In genomic region chr12:100726651-100727050, GRCm38 (mm10) we compare ENCODE assay signal across 8 mouse cellular contexts. TPM values are rescaled to one million over a fixed set of nuclear protein-coding genes. Genes with fewer than 3 reads are reported as not detected.
A peak's percentile ranks its signal among the peaks of the same experiment; 100 is the strongest.
DNase-seq lines count a peak whose midpoint lies in the region; ATAC-seq and TF ChIP-seq lines count a peak whose summit lies in the region.

TSS of gene Rps6ka5 (minus strand) at chr12:100726983.

- H3K4me3 ChIP-seq in ES-Bruce4 (ENCODE audit: low read depth, low read length): no peak within 1 kb of the TSS
- no peak within 1 kb of the TSS for H3K4me3 ChIP-seq in heart, embryonic 12.5 days
- peak within 1 kb of the TSS; percentile 44; the same call in 1 of the 2 replicates for H3K4me3 ChIP-seq in olfactory bulb, adult 2 months (ENCODE audit: insufficient read depth, low read depth, low read length)

- H3K36me3 ChIP-seq in ES-Bruce4 (ENCODE audit: control insufficient read depth, insufficient read depth, low read length, poor library complexity, severe bottlenecking): no peaks in the 10 kb centered on the region
- no peaks in the 10 kb centered on the region for H3K36me3 ChIP-seq in heart, embryonic 12.5 days

- intact Hi-C loops in left cerebral cortex, postnatal 4 days (cut with DNase I): no loop called here

- peak; percentile 29 for DNase-seq in cerebellum, adult 11-12 months
- no peak for DNase-seq in cerebellum, adult 11 months
- DNase-seq in left cerebral cortex, postnatal 4 days: no peak

- H3K4me1 ChIP-seq in ES-Bruce4 (ENCODE audit: control insufficient read depth, insufficient read depth, low read length): peaks cover 2% of the 10 kb centered on the region
- H3K4me1 ChIP-seq in heart, embryonic 12.5 days (replicated peaks): peaks cover 5% of the 10 kb centered on the region
- no peaks in the 10 kb centered on the region for H3K4me1 ChIP-seq in olfactory bulb, adult 2 months (ENCODE audit: control insufficient read depth, insufficient read depth, low read length)

- H3K9me3 ChIP-seq in ES-Bruce4 (replicated peaks; ENCODE audit: control insufficient read depth, insufficient read depth, low read length, poor library complexity, severe bottlenecking): no peaks in the 10 kb centered on the region
- H3K9me3 ChIP-seq in heart, embryonic 12.5 days (replicated peaks): no peaks in the 10 kb centered on the region

- no peaks in the 10 kb centered on the region for H3K27me3 ChIP-seq in ES-Bruce4 (ENCODE audit: control insufficient read depth, insufficient read depth, low read length, poor library complexity, severe bottlenecking)
- H3K27me3 ChIP-seq in heart, embryonic 12.5 days (replicated peaks): no peaks in the 10 kb centered on the region

- no peak within 1 kb of the TSS; the same call in 1 of the 2 replicates for H3K9ac ChIP-seq in ES-Bruce4 (ENCODE audit: low read depth, poor library complexity, severe bottlenecking)
- no peak within 1 kb of the TSS for H3K9ac ChIP-seq in heart, embryonic 12.5 days

- H3K4me2 ChIP-seq in heart, embryonic 12.5 days: peak within 1 kb of the TSS; percentile 89

- no peak for TF ChIP-seq CTCF in ES-Bruce4 (IDR thresholded peaks at IDR 0.05; ENCODE audit: low read depth, low read length)
- no peak for TF ChIP-seq CTCF in olfactory bulb, adult 2 months (IDR thresholded peaks at IDR 0.05; ENCODE audit: insufficient read depth, low read depth, low read length)

- TF ChIP-seq POLR2A in ES-Bruce4 (IDR thresholded peaks at IDR 0.05; ENCODE audit: insufficient read depth, low read length): no peak
- no peak for TF ChIP-seq POLR2A in olfactory bulb, adult 2 months (IDR thresholded peaks at IDR 0.05; ENCODE audit: insufficient read depth, low read depth, low read length)

- H3K27ac ChIP-seq in ES-Bruce4 (ENCODE audit: insufficient read depth, low read length): no peak within 1 kb of the TSS
- H3K27ac ChIP-seq in heart, embryonic 12.5 days (ENCODE audit: poor library complexity, severe bottlenecking): no peak within 1 kb of the TSS
- H3K27ac ChIP-seq in olfactory bulb, adult 2 months (ENCODE audit: insufficient read depth, low read depth, low read length): no peak within 1 kb of the TSS

- ATAC-seq in heart, embryonic 12.5 days (ENCODE audit: insufficient number of reproducible peaks, low FRiP score): no peak
- no peak for ATAC-seq in activated CD4-positive, CD25-positive, alpha-beta regulatory T cell, adult 4 months
- ATAC-seq in cerebellum, adult (ENCODE audit: insufficient number of reproducible peaks, low FRiP score, low TSS enrichment): no peak

- 93% methylated on average over 4 of the region's 4 CpGs for WGBS in heart, embryonic 12.5 days
- WGBS in olfactory bulb, adult 2 months: 96% methylated on average over 4 of the region's 4 CpGs

- TF ChIP-seq EP300 in ES-Bruce4 (IDR thresholded peaks at IDR 0.05; ENCODE audit: insufficient read depth, low read depth, low read length): no peak

RNA-seq across cellular contexts. Expression of gene Rps6ka5, which starts in this region (rescaled TPM):
- 12.3 and 13.2 TPM in 2 replicates for polyA plus RNA-seq in ES-Bruce4 (2011; ENCODE audit: insufficient read depth, insufficient read length, low read depth, missing spikeins)
- polyA plus RNA-seq in heart, embryonic 12.5 days (2016; fragmentation: Nextera tagmentation; extraction: Ambion mirVana): 5.4 and 6.0 TPM in 2 replicates
- 10 to 100 TPM; 29.9 to 32.4 TPM for total RNA-seq in left cerebral cortex, postnatal 4 days (2021)
- polyA plus RNA-seq in olfactory bulb, adult 2 months (2012; ENCODE audit: insufficient read depth, insufficient read length, low replicate concordance, missing spikeins): not detected in 2 replicates
- 1 to 10 TPM; 3.7 to 7.2 TPM for polyA plus RNA-seq in activated CD4-positive, CD25-positive, alpha-beta regulatory T cell, adult 4 months (2017; shearing (Covaris generic))
